Mouse (Mus musculus): ENCODE measurements at regions not wholly inside any gene's neighbourhood (a gene's known extent, or its start where the extent isn't known, plus 50 kb on each side); places are given as distances from the start of the nearest gene placed in this dataset.
"Not testable (repeated sequence)": the region's sequence is repeated elsewhere in the genome, so short reads cannot be mapped to it uniquely, and the experiment has no call there.

DNA sequence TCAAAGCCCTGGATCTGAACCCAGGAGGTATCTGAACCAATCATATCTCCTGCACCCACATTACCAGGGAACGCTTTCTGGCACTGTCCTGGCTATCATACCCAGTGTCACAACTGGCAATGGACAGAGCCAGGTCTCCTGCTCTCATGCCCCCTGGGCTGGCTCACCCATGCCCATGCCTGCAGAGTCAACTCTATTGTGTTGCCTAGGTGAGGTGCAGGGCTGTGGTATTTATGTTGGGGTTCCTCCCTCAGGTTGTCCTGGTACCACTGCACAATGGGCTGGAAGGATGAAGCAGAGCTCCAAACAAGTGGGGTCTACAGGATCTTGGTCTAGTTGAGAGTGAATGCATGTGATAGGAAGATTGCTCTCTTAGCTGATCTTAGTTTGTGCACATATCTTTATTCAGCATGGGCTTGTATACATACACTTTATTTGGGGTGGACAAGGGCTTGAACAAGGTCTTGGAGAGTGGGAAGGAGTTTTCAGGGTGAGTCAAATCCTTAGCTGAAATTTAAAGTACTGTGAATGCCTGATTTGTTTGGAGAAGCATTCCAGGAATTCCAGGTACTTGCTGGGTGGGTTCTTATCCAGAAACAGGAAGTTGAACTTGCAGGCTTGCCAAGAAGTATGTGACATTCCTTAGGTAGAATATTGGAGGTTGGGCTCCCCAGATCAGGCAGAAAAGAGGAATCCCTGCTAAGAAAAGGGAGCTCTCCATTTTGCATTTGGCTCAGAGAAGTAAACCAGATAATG lies 123.2 kb downstream of the Ube2dnl2 start:
- H3K36me3 ChIP-seq: no peaks in the 10 kb centered on the region
- peak; percentile 29; the same call in 1 of the 2 replicates for ATAC-seq (replicated peaks; ENCODE audit: low FRiP score)
- H3K9ac ChIP-seq: no peak overlapping the region
- H3K27ac ChIP-seq: no peak overlapping the region
- H3K4me2 ChIP-seq: no peak overlapping the region
- H3K9me3 ChIP-seq (replicated peaks): no peaks in the 10 kb centered on the region
- no peaks in the 10 kb centered on the region for H3K4me1 ChIP-seq
- no peak overlapping the region for H3K4me3 ChIP-seq (replicated peaks)
- WGBS: 94% methylated on average over 1 of the region's 1 CpGs
- H3K27me3 ChIP-seq: no peaks in the 10 kb centered on the region

- ATAC-seq (replicated peaks; ENCODE audit: low FRiP score): no peak
- H3K9ac ChIP-seq: no peak overlapping the region
- no peak overlapping the region for H3K4me3 ChIP-seq (replicated peaks)
- no peaks in the 10 kb centered on the region for H3K36me3 ChIP-seq
- no peaks in the 10 kb centered on the region for H3K9me3 ChIP-seq (replicated peaks)
- no peak overlapping the region for H3K27ac ChIP-seq
- 89% methylated on average over 1 of the region's 1 CpGs for WGBS
- H3K4me2 ChIP-seq: no peak overlapping the region
- no peaks in the 10 kb centered on the region for H3K4me1 ChIP-seq
- no peaks in the 10 kb centered on the region for H3K27me3 ChIP-seq
Measured at GRCm38 (mm10) chrX:115031506-115031905, 124.1 kb downstream of the Ube2dnl2 start.

DNA sequence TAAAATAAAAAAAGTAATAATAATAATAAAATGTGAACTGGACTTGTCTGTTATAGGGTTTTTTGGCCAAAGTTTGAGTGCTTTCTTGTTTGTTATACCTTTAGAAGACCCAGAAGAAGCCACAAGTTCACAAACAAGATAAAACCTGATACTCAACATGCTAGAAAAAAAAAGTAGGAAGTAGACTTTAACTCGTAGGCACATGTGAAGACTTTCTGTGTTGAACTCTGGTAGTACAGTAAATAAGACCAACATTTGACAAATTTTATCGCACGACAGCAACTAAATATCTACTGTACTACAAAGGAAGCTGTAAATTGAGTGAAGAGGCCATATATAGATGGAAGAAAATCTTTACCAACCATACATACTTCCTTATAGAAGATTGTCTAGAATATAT lies 131.6 kb downstream of the Ube2dnl2 start:
- WGBS: 88% methylated on average over 3 of the region's 3 CpGs

DNA sequence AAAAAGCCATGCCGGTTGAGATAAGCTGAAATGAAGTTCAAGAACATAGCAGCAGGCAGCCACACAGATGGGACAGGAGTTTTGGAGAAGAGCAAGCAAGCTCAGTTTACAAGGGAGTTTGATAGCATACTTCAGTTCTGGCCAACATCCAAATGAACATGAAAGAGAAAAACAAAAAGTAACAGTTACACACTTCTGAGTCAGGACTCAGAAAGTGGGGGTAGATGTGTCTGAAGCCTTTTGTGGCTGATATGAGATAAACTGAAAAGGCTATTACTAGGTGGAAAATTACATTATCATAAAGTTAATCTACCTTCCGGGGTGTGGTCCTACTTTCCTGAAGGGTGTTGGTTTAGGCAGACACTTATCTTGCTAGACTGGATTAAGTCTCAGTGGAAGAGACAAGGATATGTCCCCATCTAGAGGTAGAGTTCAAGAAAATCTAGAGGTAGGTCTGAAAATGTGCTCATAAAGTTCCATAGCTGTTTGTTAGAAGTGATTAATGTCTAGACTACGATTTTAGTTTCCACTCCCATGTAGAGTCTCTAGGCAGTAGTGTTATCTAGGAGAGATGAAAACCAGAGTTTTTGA lies 155.3 kb downstream of the Ube2dnl2 start:
- 77% methylated on average over 3 of the region's 3 CpGs for WGBS

More for the DNA sequence above, 131.6 kb downstream of the Ube2dnl2 start:
- Histone ChIP-seq H3K4me2 (no peak overlapping the region), H3K9ac (no peak overlapping the region), H3K36me3 (no peaks in the 10 kb centered on the region), H3K27ac (no peak overlapping the region), H3K4me3 (replicated peaks) (no peak overlapping the region), H3K9me3 (replicated peaks) (no peaks in the 10 kb centered on the region), H3K27me3 (no peaks in the 10 kb centered on the region), H3K4me1 (no peaks in the 10 kb centered on the region)
- no peak for ATAC-seq (replicated peaks; ENCODE audit: low FRiP score)

GRCm38 (mm10) chrX:115069339-115069738 lies 162.0 kb downstream of the Ube2dnl2 start:
- Histone ChIP-seq H3K4me3 (replicated peaks) (no peak overlapping the region), H3K9me3 (replicated peaks) (no peaks in the 10 kb centered on the region), H3K36me3 (no peaks in the 10 kb centered on the region), H3K4me2 (no peak overlapping the region), H3K27ac (no peak overlapping the region), H3K4me1 (no peaks in the 10 kb centered on the region), H3K9ac (no peak overlapping the region), H3K27me3 (no peaks in the 10 kb centered on the region)
- 63% methylated on average over 3 of the region's 3 CpGs for WGBS
- ATAC-seq (replicated peaks; ENCODE audit: low FRiP score): no peak

More for the DNA sequence above, 155.3 kb downstream of the Ube2dnl2 start:
- Histone ChIP-seq H3K9me3 (replicated peaks) (no peaks in the 10 kb centered on the region), H3K27me3 (no peaks in the 10 kb centered on the region), H3K4me2 (no peak overlapping the region), H3K36me3 (no peaks in the 10 kb centered on the region), H3K27ac (no peak overlapping the region), H3K4me1 (no peaks in the 10 kb centered on the region), H3K9ac (no peak overlapping the region), H3K4me3 (replicated peaks) (no peak overlapping the region)
- ATAC-seq (replicated peaks; ENCODE audit: low FRiP score): no peak

DNA sequence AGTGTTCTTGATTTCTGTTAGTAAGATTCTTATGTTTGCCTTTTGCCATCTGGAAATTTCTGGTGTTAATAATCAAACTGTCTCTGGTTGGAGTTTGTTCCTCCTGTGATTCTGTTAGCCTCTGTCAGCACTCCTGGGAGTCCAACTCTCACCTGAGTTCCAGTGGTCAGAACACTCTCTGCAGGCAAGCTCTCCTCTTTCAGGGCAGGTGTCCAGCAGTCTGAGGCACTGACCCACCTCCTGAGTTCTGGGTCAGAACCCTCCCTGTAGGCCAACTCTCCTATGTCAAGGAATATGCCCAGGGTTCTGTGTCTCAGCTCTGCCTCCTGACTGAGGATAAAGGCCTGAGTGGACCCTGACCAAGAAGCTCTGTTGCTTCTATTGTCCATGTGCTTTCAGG lies 184.6 kb downstream of the Ube2dnl2 start:
- H3K27me3 ChIP-seq; H3K27ac ChIP-seq; ATAC-seq (replicated peaks; ENCODE audit: low FRiP score); H3K4me2 ChIP-seq; H3K4me3 ChIP-seq (replicated peaks); H3K36me3 ChIP-seq; H3K9ac ChIP-seq; H3K9me3 ChIP-seq (replicated peaks); H3K4me1 ChIP-seq: not testable (repeated sequence)

DNA sequence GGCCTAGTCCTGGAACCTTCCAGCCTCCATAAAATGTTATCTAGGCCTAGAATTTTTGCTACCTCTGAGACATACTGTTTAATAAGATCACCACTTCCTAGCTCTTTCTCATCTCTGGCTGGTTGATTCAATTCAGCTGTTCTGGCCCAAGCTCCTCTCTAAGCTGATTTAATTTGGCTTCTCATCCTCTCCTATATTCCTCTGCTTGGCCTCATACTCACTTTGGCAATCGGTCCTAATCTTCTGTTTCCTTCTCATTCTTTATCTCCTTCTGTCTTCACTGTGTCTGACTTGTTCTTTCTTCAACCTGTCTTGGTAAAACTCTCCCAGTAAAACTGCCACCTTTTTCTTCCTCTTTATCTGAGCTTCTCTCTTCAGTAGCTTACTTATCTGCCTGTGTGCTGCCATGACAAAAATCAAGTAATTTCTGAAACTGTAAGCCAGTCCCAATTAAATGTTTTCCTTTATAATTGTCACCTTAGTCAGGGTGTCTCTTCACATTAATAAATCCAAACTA lies 185.7 kb downstream of the Ube2dnl2 start:
- no peak overlapping the region for H3K27ac ChIP-seq
- H3K4me3 ChIP-seq (replicated peaks): no peak overlapping the region
- H3K36me3 ChIP-seq: no peaks in the 10 kb centered on the region
- 92% methylated on average over 1 of the region's 1 CpGs for WGBS
- no peak overlapping the region for H3K4me2 ChIP-seq
- ATAC-seq (replicated peaks; ENCODE audit: low FRiP score): no peak
- no peak overlapping the region for H3K9ac ChIP-seq
- H3K27me3 ChIP-seq: no peaks in the 10 kb centered on the region
- no peaks in the 10 kb centered on the region for H3K9me3 ChIP-seq (replicated peaks)
- H3K4me1 ChIP-seq: no peaks in the 10 kb centered on the region
